Mouse (Mus musculus): Measurements from ENCODE around the gene Oxct1.

Oxct1 gene

DNA sequence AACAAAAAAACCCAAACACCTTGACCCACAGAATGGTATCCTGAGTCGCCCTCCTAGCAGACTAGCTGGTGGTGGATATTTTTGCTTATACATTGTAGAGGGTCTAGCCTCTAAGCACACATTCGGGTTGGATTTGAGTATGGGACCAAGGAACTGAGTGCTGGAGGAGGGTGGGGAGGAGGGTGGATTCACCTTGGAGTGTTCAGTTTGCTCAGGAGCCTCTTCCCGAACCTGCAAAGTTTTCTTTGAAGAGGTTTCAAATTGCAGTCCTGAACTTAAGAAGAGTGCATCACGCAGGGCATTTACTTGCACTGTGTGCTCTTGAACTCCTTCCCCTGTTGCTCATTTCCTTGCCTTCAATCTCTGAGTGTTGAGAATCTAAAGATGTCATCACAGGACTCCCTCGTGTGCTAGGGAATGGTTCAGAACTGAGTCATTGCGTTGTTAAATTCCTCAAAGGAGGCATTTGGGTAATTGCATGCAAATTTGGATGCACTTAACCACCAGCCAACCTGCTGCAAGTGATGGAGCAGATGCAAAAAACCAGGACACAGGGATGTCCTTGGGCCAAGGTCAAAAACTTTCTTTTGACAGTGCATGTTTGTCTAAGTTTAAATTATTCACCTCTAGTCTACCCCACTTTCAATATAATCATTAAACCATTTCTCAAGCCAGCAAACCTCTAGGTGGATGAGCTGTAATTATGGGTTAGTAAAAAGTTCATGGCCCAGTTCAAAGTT lies 1.7 kb downstream of the Oxct1 start:
- peak in 1 of 2 experiments; percentile 45 for DNase-seq (ENCODE audit: inconsistent age in 2 of 2, low spot score in 1 of 2)

DNA sequence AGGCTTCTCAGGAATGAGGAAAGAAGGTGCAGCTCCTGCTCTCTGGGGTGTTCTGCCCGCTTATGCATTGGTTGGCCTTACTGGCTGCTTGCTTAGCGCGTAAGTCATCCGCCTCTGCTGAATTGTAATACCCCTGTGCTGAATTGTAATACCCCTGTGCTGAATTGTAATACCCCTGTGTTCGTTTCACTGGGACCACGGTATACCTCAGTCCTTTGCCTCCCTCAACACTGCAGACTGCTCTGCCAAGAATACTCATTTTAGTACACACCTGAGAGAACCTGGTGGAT lies 2.2 kb downstream of the Oxct1 start:
- DNase-seq (ENCODE audit: inconsistent age in 2 of 2, low spot score in 1 of 2): no peak

DNA sequence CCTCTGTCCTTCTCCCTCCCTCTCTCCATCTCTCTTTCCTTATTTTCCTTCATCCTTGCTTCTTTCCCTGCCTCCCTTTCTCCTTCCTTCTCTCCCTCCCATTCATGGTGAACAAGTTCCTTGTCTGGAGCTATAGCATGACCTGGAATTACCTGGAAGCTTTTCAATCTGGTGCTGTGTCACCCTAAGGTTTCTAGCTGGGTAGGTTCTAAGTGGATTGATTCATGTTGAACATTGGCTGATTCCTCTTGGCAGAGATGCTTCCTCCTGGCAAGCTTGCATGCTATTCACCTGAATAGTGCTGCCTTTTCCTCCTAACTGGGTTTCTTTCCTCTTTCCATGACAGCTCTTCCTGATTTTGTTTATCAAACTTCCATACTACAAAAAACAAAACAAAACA lies 2.8 kb downstream of the Oxct1 start:
- no peak for DNase-seq (ENCODE audit: inconsistent age in 2 of 2, low spot score in 1 of 2)

DNA sequence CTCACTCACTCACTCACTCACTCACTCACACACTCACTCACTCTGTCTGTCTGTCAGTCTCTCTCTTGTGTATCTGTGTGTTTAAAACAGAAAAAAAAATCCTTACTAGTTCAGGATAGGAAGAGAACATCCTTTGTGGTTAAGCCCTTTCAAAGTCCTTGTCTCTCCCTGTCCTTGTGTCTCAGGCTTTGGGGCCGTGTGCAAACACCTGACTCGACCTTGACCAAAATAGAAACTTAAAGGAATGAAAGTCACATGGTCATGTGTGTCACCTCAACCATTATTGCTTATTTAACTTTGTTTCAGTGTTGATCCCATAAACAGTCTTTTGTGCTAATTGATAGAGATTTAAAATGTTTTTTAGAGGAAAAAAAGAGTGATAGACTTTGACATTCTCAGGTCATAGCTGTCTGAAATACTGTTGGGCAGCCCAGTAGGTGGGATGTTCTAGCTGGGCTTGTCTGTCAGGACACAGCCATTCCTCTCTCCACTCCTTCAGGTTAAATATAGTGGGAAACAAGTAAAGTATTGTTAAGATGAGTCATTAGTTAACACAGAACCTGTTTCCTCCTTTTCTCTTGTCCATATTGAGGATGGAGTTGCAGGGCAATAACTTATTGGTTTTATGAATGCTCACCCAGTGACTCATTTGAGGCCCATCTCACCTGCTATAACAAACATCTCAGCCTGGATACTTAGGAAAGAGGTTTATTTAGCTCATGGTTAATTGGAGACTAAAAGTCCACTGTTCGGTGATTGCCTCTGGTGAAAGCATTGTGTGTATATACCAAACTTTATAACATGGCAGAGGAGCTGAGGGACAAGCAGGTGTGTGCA lies 7.2 kb downstream of the Oxct1 start:
- DNase-seq (ENCODE audit: inconsistent age in 2 of 2, low spot score in 1 of 2): peak in 1 of 2 experiments; percentile 43

DNA sequence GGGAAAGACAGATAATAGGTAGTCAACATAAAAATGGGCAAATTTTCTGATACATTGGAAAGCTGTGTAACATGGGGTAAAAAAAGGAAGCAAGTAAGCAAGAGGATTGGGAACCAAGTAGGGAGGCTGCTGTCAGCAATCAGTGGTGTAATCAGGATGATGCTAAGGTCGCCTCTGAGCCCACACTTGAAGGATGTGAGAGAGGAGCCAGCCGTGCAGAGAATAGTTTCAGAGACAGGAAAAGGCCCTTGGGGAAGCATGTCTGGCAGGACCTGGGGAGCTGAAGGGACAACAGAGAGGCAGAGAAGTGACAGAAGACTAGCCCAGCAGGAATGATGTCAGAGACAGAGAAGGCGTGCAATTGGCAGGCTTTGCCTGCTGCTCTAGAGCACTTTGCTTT lies 16.2 kb downstream of the Oxct1 start:
- no peak for DNase-seq (ENCODE audit: inconsistent age in 2 of 2, low spot score in 1 of 2)

DNA sequence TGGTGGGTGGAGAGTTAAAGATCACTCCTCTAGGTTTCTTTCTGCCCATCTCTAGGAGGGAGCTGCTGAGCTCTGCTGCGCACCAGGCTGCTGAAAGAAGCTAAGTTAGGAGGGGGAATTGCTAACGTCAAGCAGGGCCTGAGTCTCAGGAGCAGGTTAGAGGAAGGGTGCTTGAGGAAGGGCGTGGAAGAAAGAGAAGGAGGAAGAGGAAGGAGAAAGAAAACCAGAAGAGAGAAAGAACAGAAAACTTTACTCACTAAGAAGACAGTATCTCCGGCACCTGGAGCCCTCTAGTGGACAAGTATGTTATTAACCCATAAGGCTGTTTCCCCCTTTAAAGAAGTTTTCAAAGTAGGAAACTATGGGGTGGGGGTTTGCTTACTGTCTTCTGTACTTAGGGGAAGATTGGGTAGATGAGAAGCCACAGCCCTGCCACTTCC lies 16.9 kb downstream of the Oxct1 start:
- peak in 1 of 2 experiments; percentile 72 for DNase-seq (ENCODE audit: inconsistent age in 2 of 2, low spot score in 1 of 2)

DNA sequence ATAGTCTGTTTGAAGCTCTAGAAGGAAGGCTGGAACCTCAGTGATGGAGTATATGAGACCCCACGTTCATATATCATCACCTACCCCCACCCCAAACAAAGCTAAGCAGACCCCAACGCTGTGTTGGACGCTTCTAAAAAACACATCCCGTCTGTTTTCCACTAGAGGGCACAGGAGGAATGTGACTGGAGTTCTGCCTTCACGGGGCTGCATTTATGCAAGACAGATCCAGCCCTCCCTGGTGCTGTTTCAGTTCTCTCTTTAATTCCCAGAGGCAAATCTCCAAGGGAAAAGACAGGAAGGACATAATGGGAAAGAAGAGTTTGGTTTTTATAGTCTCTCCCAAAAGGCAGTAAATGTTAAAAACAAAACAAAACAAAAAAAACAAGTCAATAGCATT lies 30.4 kb downstream of the Oxct1 start:
- DNase-seq (ENCODE audit: inconsistent age in 2 of 2, low spot score in 1 of 2): peak; percentile 21 to 75

DNA sequence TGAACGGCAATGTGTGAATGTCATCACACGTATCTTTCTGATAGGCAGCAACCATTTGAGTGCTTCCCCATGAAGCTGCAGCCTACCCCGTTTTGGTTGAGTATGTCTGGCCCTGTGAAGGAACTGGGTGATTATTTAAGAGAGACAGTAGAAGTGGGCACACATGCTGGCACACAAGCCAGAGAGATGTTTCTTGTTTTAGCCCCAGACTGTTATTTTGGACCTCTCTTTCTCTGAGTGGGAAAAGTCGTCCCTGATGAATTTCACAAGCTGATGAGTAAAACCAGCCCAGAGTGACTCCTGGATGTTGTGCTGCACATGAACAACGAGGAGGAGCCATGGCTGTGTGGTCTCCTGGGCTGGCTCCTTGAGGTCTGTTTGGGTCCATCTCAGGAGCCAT lies 37.4 kb downstream of the Oxct1 start:
- peak in 1 of 2 experiments; percentile 38 for DNase-seq (ENCODE audit: inconsistent age in 2 of 2, low spot score in 1 of 2)

DNA sequence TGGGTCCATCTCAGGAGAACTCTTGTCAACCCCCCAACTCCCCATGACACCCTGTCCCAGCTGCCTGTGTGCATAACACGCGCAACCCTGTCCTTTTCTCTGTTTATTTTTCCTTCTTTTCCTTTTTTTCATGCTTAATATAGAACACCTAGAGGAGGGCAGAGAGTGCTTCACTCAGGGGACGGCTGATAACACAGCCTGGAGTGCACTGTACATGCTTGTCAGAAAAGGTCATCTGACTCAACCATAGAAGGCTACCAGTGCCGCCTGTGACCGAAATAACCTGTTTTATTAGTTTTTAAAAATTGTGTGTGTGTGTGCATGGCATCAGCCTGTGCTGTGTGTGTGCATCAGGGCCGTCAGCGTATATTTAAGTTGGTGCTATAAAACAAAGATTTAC lies 37.8 kb downstream of the Oxct1 start:
- peak; percentile 37 to 70 for DNase-seq (ENCODE audit: inconsistent age in 2 of 2, low spot score in 1 of 2)

DNA sequence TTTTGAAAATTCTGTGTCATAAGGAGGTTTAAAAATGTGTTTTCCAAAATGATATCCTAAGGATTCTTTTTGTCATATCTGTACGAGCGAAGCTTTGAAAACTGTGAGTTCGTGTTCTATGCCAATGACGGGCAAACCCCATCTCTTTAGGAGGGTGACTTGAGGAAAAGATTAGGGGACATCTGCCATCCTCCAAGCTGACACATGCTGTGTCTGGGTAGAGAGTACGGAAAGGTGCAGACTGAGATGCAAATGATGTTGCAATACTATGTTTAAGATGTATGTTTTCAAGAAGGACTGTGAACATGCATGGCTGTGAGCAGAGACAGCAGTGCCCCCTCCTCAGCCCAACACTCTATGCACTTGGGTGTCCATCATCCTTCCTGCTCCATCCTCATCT lies 38.5 kb downstream of the Oxct1 start:
- no peak for DNase-seq (ENCODE audit: inconsistent age in 2 of 2, low spot score in 1 of 2)

DNA sequence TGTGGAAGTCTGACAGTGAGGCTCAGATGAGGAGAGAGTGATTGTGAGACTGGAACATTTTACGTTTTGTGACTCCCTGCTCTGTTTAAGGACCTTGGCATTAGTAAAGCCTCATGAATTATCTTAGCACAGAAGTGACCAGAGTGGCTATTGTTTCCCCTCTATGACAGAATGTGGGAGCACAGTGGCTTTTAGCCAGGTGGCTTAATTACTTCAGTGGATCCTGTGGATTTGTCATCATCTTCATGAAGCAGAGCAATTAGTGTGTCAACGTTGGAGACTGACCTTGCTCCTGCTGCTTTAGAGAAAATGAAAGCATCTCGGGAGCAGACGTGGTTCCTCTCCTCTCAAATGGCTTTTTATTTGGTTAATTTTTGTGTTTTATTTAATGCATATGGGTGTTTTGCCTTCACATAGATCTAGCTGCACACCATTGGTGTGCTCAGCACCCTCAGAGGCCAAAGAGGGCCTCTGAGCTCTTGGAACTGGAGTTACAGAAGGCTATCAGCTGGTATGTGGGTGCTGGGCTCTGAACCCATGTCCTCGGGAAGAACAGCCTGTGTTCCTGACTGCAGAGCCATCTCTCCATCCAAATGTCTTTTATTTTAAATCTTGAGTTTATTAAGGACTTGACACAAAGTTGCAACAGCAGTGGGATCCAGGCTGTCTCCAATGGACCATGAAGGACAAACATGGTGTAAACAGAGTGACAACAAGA lies 41.2 kb downstream of the Oxct1 start:
- peak in 1 of 2 experiments; percentile 44 for DNase-seq (ENCODE audit: inconsistent age in 2 of 2, low spot score in 1 of 2)

DNA sequence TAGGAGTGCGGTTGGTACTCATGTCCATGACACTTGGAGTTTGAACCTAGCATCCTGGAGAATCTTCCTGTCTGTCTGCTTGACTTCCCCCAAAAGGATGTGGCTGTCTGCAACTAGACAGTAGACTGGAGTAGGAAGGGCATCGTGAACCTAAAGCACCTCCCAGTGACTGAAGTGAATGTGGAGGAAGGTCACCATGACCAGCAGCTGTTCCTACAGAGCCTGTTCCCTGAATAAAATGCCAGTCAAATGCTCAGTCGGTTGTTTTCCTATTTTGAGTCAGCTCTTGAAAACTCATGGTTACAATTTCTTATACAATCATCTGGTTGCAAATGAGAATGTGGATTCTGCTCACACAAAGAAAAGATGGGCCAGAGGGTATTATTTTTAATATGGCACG lies 51.8 kb downstream of the Oxct1 start:
- DNase-seq (ENCODE audit: inconsistent age in 2 of 2, low spot score in 1 of 2): no peak

DNA sequence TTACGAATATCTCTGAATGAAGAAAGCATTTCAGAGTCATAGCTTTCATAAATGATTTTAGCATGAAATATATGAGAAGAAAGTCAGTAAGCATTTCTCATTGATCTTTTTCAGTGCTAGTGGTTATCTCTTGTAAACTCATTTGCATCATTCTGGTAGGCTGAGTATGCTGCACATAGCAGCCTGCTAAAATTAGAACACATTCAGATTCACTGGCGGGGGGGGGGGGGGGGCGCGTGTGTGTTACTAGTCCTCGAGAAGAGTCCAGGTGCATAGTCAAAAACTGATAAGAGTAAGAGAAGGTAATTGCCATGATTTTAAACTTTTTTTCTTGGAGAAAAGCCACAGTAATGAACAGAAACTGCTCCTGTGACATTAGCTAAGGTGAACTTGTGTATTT lies 52.6 kb downstream of the Oxct1 start:
- DNase-seq (ENCODE audit: inconsistent age in 2 of 2, low spot score in 1 of 2): no peak

DNA sequence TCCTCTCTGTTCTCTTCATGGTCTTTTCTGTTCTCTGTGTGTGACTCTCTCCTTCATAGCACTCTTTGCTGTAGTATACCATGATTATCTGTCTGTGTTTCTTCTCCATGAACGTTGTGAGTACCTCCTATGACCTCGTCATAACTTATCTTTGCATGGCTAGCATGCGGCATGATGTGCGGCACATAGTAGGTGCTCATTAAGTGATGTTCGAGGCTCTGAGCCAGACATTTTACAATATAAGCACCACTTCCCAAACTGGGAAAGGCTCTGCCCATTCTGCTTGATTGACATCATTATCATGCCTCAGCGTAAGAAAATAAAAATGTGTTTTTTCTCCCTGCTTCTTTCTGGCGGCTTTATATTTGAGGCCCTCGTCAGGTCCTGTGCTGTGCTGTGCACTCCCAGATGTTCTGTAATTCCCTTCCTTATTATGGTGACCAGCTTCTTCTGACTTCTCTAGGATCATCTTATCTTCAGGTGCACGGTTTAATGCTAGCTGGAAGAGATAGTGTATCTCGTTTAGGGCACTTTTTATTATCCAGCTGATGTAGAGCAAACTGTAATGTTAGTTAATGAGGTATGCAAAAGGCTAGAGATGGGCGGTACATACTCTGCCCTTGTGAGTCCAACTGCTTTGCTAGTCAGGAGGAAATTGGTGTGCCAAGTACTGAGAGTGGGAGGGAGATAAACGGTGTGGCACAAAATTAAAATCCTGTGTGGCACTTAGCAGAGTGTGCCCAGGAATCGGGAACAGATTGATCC lies 53.4 kb downstream of the Oxct1 start:
- no peak for DNase-seq (ENCODE audit: inconsistent age in 2 of 2, low spot score in 1 of 2)

DNA sequence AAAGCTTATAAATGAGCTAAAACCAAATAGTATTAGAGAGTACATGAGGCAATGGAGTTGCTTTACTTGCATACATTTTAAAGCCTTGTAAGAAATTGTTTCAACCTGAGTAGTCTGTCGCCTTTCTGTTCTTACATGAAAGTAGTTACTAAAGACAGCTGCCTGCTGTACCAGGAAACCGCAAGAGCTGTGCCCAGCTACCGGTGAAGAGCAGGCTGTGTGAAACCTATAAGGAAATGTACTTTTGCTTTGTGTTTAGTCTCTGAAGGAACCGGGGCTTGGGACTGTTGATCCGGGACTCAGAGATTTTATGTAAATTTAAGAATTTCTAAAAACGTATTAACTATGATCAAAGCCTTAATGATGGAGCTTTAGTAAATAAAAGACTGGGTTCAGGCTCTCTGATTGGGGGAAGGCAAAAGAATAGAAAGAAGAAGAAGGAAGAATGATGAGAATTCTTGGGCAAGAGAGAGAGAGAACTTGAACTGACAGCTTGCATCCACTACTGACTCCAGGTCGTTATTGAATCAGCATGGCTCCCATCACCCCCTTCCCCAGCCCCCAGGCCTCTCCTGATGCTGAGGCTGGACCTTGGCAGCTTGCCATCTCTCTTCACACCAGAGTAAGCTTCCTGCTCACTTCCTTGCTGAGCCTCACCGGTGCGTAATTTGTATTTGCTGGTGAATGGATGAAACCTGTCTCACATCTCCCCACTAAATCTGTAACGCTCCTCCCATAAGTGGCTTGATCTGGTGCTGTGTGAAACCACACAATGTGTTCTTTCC lies 59.6 kb downstream of the Oxct1 start:
- DNase-seq (ENCODE audit: inconsistent age in 2 of 2, low spot score in 1 of 2): no peak

DNA sequence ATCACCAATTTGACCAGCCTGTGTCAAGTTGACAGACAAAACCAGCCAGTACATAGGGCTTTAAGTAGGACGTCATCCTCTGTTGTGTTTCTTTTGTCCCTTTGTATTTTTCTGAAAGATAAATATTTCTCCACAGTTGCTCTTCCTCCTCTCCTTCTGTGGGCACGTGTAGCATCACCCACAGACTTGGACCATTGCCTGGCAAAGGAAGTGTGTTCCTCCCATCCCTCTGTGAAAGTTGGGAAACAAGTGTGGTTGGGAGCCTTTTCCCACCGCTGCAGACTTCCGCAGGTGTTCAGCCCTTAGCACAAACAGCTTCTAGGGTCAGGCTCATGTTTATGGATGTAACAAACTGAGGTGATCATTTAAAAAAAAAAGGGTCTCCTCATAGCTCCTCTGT lies 61.3 kb downstream of the Oxct1 start:
- DNase-seq (ENCODE audit: inconsistent age in 2 of 2, low spot score in 1 of 2): no peak

DNA sequence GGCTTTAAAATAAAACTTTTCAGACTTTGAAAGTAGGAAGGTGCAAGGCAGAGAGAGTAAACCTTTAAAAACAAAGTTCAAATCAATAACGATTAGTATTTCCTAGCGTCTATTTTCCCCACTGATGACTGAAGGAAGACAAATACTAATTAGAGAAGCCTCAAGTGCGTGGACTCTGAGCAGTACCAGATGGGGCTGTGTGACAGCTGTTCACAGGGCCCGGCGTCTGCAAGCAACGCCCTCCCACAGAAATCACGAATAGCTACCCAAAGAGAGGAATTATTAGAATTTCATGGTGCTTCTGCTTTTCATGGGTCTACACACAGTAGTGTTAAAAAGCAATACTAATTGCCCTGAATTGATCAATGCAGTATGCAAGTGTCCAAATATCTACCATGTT lies 61.7 kb downstream of the Oxct1 start:
- no peak for DNase-seq (ENCODE audit: inconsistent age in 2 of 2, low spot score in 1 of 2)

DNA sequence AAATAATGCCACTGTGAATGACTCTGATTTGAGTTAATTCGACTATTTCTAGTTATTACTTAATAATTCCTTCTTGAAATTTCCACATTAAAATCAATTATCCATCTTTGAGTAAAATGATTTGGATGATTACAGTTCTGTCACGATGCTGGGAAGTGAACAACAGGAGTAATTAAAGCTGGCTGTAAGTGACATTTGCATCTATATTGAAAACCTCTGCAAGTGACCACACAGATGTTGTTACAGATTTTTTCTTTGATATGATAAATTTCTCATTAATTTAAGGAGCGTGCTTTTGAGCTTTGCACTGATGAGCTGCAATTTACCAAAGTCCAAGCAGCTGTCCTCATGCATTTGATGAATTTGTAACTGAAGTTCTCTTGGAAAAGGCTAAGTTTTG lies 64.4 kb downstream of the Oxct1 start:
- DNase-seq (ENCODE audit: inconsistent age in 2 of 2, low spot score in 1 of 2): no peak

DNA sequence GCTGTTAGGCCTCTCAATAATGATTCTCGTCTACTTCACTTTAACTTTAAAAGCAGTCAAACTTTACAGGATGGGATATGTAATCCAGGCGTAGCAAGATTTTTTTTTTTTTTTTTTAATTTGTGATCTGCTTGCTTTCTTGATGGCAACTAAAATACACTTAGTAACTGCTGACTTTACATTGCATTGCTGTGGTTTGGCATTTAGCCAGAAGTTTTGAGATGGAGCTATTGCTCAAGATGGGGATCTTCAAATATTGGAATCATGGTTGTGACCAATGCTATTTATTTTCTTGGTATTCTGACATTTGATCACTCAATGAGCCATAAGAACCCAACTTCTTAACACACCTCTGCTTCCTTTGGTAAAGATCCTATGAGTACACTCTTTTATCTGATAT lies 66.4 kb downstream of the Oxct1 start:
- no peak for DNase-seq (ENCODE audit: inconsistent age in 2 of 2, low spot score in 1 of 2)

DNA sequence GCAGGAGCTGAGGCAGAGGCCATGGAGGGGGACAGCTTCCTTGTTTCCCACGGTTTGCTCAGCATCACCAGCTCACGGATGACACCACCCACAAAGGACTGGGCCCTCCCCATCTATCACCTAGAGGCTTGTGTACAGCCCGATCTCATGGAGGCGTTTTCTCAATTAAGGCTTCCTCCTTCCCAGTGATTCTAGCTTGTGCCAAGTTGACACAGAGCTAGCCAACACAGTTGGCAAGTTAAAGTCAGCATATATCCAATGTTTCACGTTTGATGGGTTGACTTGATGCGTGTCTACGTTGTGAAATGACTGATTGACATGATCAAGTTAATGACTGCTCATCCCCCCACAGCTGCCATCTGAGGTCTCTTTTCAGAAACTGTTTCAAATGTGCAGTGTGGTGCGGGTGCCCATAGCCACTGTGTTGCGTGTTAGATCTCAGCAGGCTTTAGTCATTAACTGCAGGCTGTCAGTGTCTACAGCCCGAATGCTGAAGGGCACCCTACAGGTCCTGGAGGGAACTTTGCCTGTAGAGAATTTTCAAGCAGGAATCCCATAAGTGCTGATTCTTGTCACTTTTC lies 74.2 kb downstream of the Oxct1 start:
- no peak for DNase-seq (ENCODE audit: inconsistent age in 2 of 2, low spot score in 1 of 2)
